Mouse (Mus musculus) sigmoid colon, adult 10 weeks (tissue): Measurements from ENCODE around the gene Tppp3. TPM values are rescaled to one million over a fixed set of nuclear protein-coding genes. Genes with fewer than 3 reads are reported as not detected.

Source experiments
- polyA plus RNA-seq: library from polyadenylated mRNA; stranded (reverse); fragments of 350-450 nt; fragmentation: Illumina TruSeq; extraction: RNeasy Lipid Tissue Mini Kit (QIAGEN cat#74804); gene quantifications from one replicate; pipeline ENCODE4 v1.2.3, GENCODE M21; 2014; ENCODE audit warnings: low read depth, low replicate concordance

The Tppp3 gene
- polyA plus RNA-seq, result 1.1 TPM

GRCm38 (mm10) chr8:105471314-105472015 lies at the start of gene Tppp3:
Gene Tppp3 (minus strand): TSS chr8:105471526.

GRCm38 (mm10) chr8:105518436-105519313 lies 47.3 kb upstream of the Tppp3 start, which contains the start of gene Hsd11b2:
Gene Hsd11b2 (plus strand): TSS chr8:105518755.

GRCm38 (mm10) chr8:105496439-105497180 lies 25.3 kb upstream of the Tppp3 start, which contains the start of gene Zdhhc1:
Gene Zdhhc1 (minus strand): TSS chr8:105496902.

Other genes starting within 250 kb of the Tppp3 start
- 30.6 TPM for gene D230025D16Rik, start 246.4 kb downstream of the Tppp3 start, polyA plus RNA-seq
- 3.5 TPM for gene B3gnt9, start 216.4 kb downstream of the Tppp3 start, polyA plus RNA-seq
- 5.3 TPM for gene Tradd, start 206.9 kb downstream of the Tppp3 start, polyA plus RNA-seq
- 0.28 TPM for gene Fbxl8, start 206.9 kb downstream of the Tppp3 start, polyA plus RNA-seq
- not detected for gene Hsf4, start 201.7 kb downstream of the Tppp3 start, polyA plus RNA-seq
- 0.50 TPM for gene Nol3, start 195.4 kb downstream of the Tppp3 start, polyA plus RNA-seq
- gene 4931428F04Rik, start 181.7 kb downstream of the Tppp3 start, polyA plus RNA-seq, result 1.3 TPM
- gene Exoc3l, start 175.4 kb downstream of the Tppp3 start, polyA plus RNA-seq, result not detected
- 9.1 TPM for gene E2f4, start 173.9 kb downstream of the Tppp3 start, polyA plus RNA-seq
- gene Elmo3, start 165.9 kb downstream of the Tppp3 start, polyA plus RNA-seq, result 6.4 TPM
- 0.13 TPM for gene Lrrc29, start 145.2 kb downstream of the Tppp3 start, polyA plus RNA-seq
- gene Tmem208, start 145.2 kb downstream of the Tppp3 start, polyA plus RNA-seq, result 10.0 TPM
- 0.28 TPM for gene Fhod1, start 123.6 kb downstream of the Tppp3 start, polyA plus RNA-seq
- 0.09 TPM for gene Slc9a5, start 122.7 kb downstream of the Tppp3 start, polyA plus RNA-seq
- gene Plekhg4, start 98.3 kb downstream of the Tppp3 start, polyA plus RNA-seq, result not detected
- not detected for gene Kctd19, start 58.0 kb downstream of the Tppp3 start, polyA plus RNA-seq
- gene Lrrc36, start 58.0 kb downstream of the Tppp3 start, polyA plus RNA-seq, result not detected
- 3.8 TPM for gene Zdhhc1, start 25.4 kb upstream of the Tppp3 start, polyA plus RNA-seq
- 68.5 TPM for gene Hsd11b2, start 47.2 kb upstream of the Tppp3 start, polyA plus RNA-seq
- 23.0 TPM for gene Atp6v0d1, start 94.5 kb upstream of the Tppp3 start, polyA plus RNA-seq
- 0.98 TPM for gene Ripor1, start 133.7 kb upstream of the Tppp3 start, polyA plus RNA-seq
- gene Ctcf, start 165.0 kb upstream of the Tppp3 start, polyA plus RNA-seq, result 95.5 TPM
- not detected for gene Agrp, start 165.9 kb upstream of the Tppp3 start, polyA plus RNA-seq
- 0.50 TPM for gene Carmil2, start 214.7 kb upstream of the Tppp3 start, polyA plus RNA-seq
- 1.4 TPM for gene Acd, start 229.6 kb upstream of the Tppp3 start, polyA plus RNA-seq
- not detected for gene Pard6a, start 229.6 kb upstream of the Tppp3 start, polyA plus RNA-seq
- gene 4933405L10Rik, start 236.1 kb upstream of the Tppp3 start, polyA plus RNA-seq, result not detected
- gene Enkd1, start 236.7 kb upstream of the Tppp3 start, polyA plus RNA-seq, result 0.16 TPM